Mouse (Mus musculus) urinary bladder, postnatal 10 days (tissue): ENCODE measurements around the gene Myo9b.
"Not testable (repeated sequence)": the region's sequence is repeated elsewhere in the genome, so short reads cannot be mapped to it uniquely, and the experiment has no call there.

Experiments
- DNase-seq: peaks from one replicate; pipeline ENCODE4 v3.0.0; 2022; ENCODE audit warnings: low spot score

Gene Myo9b

DNA sequence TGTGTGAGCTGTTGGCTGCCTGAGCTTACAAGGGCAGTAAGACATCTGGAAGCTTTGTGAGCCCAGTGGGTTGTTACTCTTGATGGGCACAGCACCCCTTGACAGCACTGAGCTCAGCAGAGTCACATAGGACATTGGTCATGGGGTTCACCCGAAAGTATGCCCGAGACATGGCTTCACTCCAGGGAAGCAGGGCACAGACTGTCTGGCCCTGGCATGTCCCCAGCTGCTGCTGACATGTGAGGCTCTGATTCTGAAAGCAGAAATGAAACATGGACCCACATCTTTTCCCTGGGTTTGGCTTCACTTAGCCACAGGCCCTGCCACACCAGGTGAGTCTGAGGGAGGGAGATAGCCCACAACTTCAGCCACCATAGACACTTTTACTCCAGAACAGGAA, 24.3 kb downstream of the Myo9b start:
- no peak for DNase-seq

- no peak for DNase-seq
These were observed 24.9 kb downstream of the Myo9b start for GRCm38 (mm10) chr8:71297439-71297838.

DNA sequence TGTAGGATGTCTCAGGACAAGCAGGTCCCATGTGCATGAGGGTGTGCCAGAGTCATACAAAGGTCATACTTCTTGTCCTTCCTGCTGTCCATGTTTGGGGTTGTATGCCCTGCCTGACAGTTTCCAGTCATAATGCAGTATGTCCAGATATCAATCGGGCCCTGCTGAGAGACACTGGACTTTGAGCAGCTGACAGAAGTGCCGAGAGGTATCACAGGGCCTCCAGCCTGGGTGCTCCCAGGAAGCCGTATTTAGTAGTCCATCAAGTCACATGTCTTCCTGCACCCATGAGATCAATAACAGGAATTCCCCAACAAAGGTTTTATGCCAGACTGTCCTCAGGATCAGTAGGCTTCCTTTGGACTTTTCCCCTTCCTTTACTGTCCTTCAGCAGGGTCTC, 27.2 kb downstream of the Myo9b start:
- DNase-seq, result no peak

- DNase-seq, result no peak
These were observed 30.3 kb downstream of the Myo9b start for GRCm38 (mm10) chr8:71302788-71303187.

DNA sequence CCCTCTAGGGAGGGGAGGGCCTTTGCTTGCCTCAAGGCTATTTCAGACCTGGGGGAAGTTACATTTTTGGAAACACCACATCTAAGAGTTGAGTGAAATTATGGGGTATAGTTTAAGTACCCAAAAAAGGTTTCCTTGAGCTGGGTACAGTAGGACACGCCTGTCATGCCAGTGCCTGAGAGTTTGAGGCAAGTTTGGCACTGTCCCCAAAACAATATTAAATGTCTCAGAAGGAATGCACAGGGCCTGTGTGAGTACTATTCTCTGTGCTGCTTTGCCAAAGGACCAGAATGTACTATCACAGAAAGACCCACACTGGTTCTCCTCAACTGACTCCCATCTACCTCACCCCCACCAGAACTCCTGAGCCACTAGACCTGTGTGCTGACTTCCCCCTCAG, 31.1 kb downstream of the Myo9b start:
- no peak for DNase-seq

DNA sequence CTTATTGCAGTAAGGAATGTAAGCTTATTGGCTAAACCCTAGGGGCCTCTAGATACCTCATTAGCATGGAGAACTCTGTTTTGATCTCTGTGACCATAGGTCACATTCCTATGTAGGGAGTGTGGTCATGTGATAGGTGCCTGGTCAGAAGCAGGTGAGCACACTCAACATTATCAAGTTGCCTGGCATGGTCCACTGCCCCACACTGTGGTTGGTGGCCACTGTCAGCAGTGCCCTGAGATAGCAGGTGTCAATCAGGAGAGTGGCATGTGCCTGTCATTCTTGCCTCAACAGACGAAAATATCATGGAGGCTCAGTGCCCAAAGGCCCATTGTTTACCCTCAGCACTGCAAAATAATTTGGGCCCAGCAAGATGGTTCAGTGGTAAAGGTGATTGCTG, 33.5 kb downstream of the Myo9b start:
- DNase-seq, result no peak

GRCm38 (mm10) chr8:71307371-71307770, 34.9 kb downstream of the Myo9b start:
- no peak for DNase-seq

DNA sequence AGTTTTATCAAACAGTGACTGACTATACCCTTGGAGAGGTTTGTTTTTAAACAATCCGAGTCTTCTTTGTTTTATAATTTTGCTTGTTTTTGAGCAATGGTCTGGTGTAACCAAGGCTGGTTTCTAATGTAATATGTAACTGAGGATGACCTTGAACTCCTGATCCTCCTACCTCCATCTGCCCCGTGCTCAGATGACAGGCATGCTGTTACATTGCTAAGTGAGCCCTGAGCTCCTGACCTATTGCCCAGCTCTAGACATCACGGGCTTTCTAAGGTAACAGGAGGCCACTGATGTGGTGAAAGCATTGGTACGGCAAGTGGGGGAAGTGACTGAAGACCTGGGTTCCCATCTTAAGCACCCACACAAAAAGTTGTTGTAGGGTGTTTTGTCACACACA, 35.4 kb downstream of the Myo9b start:
- no peak for DNase-seq

DNA sequence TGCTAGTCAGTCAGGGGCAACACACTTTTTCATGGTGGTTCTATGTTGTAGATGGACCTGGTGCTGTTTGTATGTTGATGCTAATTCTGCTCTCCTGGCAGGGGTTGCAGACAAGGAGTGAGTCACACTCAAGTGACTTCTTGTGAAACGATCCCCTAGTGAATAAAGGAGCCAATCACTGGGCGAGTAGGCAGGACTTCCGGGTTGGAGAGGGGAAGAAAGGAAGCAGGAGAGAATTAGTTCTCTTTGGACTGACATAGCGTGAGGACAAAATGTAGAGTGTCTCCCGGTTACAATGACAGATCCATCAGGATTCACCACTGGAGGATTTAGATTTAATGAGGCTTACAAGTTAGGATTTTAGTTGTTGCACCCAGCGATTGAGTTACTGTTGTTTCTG, 37.9 kb downstream of the Myo9b start:
- DNase-seq, result no peak

DNA sequence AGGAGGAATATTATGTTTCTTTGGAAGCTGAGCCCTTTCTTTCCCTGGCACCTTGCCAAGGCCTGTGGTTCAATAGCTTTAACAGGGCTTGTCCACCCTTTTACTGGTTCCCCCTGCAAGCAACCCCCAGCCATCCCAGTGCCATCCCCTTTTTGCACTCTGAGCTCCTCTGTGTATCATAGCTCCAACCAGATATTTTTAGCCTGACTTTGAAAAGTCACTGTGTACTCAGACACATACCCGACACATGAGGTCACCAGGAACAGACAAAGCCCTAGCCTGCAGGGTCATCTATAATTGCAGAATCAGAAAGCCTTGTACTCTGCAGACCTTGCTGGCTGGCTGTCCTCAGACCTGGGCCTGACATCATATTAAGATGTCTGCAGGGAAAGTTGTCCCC, 40.2 kb downstream of the Myo9b start:
- no peak for DNase-seq

GRCm38 (mm10) chr8:71313951-71314350, 41.4 kb downstream of the Myo9b start:
- no peak for DNase-seq

DNA sequence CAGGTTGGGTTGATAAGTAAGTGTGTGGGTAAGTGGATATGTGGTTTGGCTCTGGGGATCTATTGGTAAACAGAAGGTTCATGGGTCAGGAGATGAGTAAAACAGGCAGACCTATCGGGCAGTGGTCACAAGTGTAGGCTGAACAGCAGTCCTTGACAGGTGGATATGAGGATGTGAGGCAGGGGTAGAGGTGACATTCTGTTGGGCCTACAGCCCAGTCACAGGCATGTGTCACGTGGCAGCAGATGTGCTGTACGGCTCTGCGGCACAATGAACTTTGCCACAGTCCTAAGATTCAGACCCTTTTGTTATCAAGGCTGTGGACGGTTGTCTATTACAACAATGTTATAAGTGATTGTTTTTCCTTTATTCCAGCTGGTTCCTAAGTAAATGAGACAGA, 43.5 kb downstream of the Myo9b start:
- no peak for DNase-seq

DNA sequence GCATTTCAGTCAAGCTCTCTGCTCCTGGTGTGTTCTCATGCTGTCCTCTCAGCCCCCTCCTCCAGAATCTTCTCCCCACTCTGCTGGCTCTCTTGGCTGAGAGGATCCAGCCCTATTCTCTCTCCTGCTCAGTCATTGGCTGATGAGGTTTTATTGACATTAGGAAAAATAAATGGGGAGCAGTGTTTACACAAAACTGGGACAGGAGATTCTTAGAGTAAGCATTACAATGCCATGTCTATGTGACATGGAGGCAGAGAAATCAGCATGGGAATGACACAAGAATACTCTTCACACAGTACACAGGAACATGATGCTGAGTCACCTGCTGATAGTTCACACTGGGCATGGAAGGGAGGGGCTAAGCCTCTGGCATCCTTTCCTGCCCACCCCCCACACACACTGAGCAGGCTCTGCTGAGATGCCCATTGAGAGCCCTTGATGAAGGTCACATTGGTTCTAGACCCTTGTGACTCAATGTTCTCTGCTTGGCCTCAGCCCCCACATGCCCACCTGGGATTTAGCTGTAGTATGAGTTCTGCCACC, 44.0 kb downstream of the Myo9b start:
- DNase-seq, result no peak

DNA sequence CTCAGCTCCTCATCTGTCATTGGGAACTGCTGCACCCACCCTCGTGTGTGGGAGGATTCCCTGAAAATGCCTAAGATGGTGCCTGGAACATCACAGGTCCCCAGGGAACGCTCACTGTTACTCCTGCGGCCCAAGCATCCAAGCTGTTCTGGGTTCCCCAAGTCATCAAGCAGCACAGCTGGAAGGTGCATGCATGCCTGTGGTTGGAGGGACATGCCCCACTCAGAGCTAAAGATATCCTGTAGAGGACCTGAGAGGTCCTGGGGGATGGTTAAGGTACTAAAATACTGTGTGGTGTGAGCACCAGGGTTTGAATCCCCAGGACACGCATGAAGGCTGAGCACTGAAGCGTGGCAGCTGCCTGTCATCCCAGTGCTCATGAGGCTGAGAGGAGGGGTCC, 46.1 kb downstream of the Myo9b start:
- not testable (repeated sequence) for DNase-seq

DNA sequence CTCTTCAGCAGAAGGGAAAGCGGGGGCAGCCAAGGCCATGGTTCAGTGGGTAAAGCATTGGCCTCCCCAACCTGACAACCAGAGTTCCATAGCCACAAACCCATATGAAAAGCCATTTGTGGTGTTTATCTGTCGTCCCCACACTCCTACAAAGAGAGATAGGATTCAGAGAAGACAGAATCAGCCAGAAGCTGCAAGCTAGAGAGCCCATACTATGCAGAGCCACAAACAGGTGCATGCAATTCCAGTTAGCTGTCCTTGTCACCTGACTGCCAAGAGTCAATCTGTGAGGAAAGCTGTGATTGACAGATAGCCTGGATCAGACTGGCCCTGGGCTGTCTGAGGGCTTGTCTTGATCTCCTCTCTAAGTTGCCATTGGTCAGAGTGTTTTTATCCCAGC, 47.2 kb downstream of the Myo9b start:
- DNase-seq, result not testable (repeated sequence)

DNA sequence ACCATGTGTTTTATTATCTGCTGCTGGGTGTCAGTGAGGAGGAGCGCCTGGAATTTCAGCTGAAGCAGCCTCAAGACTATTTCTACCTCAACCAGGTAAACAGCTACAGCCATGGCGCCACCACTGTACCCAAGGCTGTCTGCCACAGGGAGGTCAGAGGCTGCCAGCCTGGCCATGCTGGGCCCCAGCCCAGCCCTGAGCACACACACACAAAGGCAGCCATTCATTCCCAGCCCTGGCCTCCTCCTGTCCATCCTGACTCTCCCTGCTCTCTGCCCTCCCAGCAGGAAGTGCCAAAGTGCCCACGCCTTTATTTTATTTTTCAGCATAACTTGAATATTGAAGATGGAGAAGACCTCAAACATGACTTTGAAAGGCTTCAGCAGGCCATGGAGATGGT, 50.4 kb downstream of the Myo9b start:
- DNase-seq, result no peak

DNA sequence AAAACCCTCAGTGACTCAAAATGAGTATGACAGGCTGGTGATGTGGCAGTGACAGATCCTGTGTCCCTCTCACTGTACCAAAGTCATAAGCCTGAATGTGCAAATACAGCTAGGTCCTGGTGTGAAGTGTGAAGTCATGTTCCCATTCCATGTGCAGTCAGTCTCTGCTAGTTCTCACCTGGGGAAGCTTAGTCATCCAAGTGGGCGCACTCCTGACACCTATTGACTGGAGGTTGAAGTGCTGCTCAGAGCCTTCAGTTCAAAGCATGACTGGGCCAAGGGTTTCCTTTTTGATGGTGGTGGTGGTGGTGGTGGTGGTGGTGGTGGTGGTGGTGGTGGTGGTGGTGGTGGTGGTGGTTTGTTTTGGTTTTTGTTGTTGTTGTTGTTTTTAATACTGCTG, 52.3 kb downstream of the Myo9b start:
- no peak for DNase-seq

DNA sequence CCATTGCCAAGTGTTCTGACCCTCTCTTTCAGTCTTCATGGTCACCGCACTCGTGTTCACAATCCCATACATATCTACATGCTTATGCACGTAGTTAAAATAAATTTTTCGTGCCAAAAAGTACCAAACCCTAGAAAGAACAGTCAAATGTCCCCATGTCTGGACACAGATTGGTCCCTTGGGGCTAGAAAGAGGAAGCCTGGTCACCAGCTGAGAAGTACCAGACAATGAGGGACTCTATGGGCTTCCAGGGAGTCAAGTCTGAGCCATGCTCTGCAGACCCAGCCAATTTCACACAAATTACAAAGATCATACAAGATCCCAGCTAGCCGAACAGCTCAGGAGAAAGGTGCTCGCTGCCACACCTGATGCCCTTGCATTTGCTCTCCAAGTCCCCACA, 65.3 kb downstream of the Myo9b start:
- DNase-seq, result not testable (repeated sequence)

DNA sequence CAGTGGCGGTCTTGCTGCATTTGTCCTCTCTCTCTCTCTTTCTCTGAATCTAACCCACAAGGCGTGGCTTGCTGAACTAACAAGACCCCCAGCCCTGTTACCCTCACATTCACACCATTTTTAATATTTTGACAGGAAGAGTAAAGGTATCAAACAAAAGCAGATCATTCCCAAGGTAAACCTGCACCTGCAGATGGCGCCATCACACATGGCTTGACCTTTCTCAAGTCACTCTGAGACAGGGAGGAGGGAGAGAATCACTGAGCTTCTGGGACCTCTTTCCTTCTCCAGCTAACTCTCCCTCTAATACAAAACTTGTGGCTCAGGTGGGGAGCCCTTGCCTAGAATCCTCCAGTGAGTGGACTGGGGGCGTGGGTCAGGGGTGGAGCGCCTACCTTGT, 68.1 kb downstream of the Myo9b start:
- DNase-seq, result no peak

DNA sequence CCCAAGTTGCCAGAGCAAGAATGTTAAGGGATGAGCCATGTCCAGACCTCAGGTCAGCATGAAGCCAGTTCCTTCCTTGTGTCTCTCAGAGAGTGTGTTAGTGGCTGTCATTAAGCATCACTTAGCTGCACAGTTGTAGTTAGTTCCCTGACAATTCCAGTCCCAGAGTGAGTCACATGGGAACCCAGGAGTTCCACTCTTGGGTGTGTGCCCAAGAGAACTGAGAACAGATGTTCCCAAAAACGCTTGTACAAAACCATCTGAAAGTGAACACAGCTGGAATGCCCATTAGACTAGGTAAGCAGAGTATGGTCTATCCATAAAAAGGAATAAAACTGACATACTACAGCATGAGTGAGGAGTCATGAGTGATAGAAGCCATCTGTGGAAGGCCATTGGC, 74.1 kb downstream of the Myo9b start:
- no peak for DNase-seq

- no peak for DNase-seq
These were observed 78.6 kb downstream of the Myo9b start for GRCm38 (mm10) chr8:71351117-71351516.

- no peak for DNase-seq
These were observed 79.0 kb downstream of the Myo9b start for GRCm38 (mm10) chr8:71351520-71351919.

DNA sequence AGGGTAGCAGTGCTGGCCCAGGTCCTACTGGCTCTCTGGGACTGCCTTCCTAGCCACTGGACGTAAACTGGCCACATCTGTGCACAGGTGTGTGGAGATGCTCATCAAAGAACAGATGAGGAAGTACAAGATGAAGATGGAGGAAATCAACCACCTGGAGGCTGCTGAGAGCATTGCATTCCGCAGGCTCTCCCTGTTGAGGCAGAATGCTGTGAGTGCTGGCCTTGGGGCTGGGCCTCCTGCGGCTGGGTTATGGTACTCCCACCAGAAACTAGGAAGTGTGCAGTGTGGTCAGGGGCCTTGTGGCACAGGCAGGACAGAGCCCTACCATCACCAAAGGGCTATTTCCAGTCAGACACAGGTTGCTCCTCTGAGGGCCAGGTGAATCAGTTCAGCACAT, 85.5 kb downstream of the Myo9b start:
- DNase-seq, result no peak

DNA sequence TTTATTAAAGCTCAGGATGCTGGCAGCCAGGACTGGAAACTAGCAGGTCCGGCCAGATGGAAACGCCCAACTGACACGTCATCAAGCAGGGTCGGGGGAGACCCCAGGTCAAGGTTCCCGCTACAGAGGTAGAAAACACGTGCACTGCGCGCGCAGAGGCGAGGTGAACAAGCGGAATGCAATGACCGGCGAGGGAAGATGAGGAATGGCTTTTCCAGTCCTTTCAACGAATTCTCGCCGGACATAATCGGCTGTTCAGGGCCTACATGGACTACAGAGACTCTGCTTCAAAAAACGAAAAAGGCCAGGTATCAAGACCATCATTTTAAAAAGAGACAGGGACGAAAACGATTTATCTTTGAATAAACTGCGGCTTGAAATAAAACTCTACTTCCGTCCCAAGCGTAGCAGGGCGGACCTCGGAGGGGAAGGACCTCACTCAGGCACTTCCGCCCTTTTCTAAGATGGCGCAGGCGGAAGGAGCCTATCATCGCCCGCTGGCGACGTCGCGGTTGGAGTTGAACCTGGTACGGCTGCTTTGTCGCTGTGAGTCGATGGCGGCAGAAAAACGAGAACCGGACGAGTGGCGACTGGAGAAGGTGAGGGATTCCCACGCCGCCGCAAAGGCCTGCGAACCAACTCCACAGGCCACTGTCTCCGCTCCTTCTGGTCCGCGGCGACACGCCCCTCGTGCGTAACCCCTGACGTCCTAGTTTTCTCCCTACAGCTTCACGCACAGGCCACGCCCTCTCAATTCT, 94.4 kb downstream of the Myo9b start, which contains the start of gene Use1:
TSS of gene Use1 (plus strand) at position 78 of the 758 bp plus-strand sequence.
- DNase-seq, result peak; percentile 60
